Mouse (Mus musculus): Measurements from ENCODE around the gene Tpcn1.

DNA sequence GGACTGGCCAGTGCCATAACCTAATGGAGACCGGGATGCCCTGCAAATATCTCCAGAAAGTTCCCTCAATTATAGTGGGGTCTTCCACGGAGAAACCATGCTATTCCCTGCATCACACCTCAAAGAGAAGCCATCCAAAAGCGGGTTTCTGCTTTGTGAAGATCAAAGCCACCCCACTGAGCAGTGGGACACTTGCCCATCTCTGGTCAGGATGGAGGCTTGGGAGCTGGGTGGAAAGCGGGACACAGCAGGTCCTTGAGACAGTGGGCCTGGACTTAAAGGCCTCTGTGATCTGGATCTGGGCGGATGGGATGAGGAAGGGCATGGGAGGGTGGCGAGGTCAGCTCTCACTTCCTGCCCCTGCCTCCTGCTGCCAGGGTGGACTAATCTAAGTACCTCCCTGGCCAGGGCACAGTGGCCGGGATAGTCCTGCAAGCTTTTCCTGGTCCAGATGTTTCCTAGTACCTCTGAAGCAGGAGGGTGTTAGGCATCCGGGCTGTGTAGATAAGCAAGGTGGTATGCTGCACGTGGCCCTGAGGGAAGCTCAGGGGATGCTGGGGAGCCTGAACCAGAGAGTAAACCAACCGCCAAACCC lies 13.9 kb downstream of the Tpcn1 start:
- TF ChIP-seq EP300 (IDR thresholded peaks at IDR 0.05; ENCODE audit: low read depth), result no peak
- no peak for TF ChIP-seq CTCF (IDR thresholded peaks at IDR 0.05; ENCODE audit: low read depth)
